Mouse (Mus musculus) myocyte (in vitro differentiated cells): ENCODE results near the gene Kctd11.

Experiments used
- CEBPB ChIP-seq: IDR thresholded peaks from 2 replicates; pipeline ENCODE4 v1.6.1; 2011; ENCODE audit warnings: mild to moderate bottlenecking, moderate library complexity; ENCODE audit not compliant: poor library complexity, insufficient read depth, severe bottlenecking
- E2F4 ChIP-seq: IDR thresholded peaks from one replicate; pipeline ENCODE4 v1.6.1; 2011; ENCODE audit warnings: mild to moderate bottlenecking, control low read depth, moderate library complexity; ENCODE audit not compliant: insufficient read depth
- MAX ChIP-seq: IDR thresholded peaks from one replicate; pipeline ENCODE4 v1.6.1; 2011; ENCODE audit warnings: low read depth, mild to moderate bottlenecking, control low read depth
- MYOD1 ChIP-seq, 3 experiments: IDR thresholded peaks; one replicate each; pipeline ENCODE4 v1.6.1; 2011; ENCODE audit warnings: control low read depth in 2 of 3, low read depth in 2 of 3, mild to moderate bottlenecking in 2 of 3, moderate library complexity in 1 of 3; ENCODE audit not compliant: insufficient read length in 2 of 3, control insufficient read depth in 1 of 3
- MYOG ChIP-seq, 3 experiments: IDR thresholded peaks; one replicate each; pipeline ENCODE4 v1.6.1; 2011; ENCODE audit warnings: control low read depth in 2 of 3, low read depth in 2 of 3, mild to moderate bottlenecking in 2 of 3; ENCODE audit not compliant: insufficient read length in 2 of 3, control insufficient read depth in 1 of 3, insufficient read depth in 1 of 3
- POLR2A ChIP-seq: IDR thresholded peaks from one replicate; pipeline ENCODE4 v1.6.1; 2011; ENCODE audit warnings: low read depth, mild to moderate bottlenecking, control low read depth, moderate library complexity; ENCODE audit not compliant: insufficient read length
- REST ChIP-seq: IDR thresholded peaks from one replicate; pipeline ENCODE4 v1.6.1; 2011; ENCODE audit warnings: mild to moderate bottlenecking, control low read depth, moderate library complexity; ENCODE audit not compliant: insufficient read depth, insufficient read length
- SRF ChIP-seq: IDR thresholded peaks from one replicate; pipeline ENCODE4 v1.6.1; 2011; ENCODE audit warnings: low read depth; ENCODE audit not compliant: control insufficient read depth, insufficient read length
- TCF12 ChIP-seq: IDR thresholded peaks from one replicate; pipeline ENCODE4 v1.6.1; 2011; ENCODE audit warnings: mild to moderate bottlenecking, control low read depth; ENCODE audit not compliant: poor library complexity, insufficient read depth, severe bottlenecking
- TCF3 ChIP-seq: IDR thresholded peaks from one replicate; pipeline ENCODE4 v1.6.1; 2011; ENCODE audit warnings: low read depth, control low read depth; ENCODE audit not compliant: insufficient read length
- USF1 ChIP-seq: IDR thresholded peaks from one replicate; pipeline ENCODE4 v1.6.1; 2011; ENCODE audit warnings: low read depth, mild to moderate bottlenecking, control low read depth, moderate library complexity

DNA sequence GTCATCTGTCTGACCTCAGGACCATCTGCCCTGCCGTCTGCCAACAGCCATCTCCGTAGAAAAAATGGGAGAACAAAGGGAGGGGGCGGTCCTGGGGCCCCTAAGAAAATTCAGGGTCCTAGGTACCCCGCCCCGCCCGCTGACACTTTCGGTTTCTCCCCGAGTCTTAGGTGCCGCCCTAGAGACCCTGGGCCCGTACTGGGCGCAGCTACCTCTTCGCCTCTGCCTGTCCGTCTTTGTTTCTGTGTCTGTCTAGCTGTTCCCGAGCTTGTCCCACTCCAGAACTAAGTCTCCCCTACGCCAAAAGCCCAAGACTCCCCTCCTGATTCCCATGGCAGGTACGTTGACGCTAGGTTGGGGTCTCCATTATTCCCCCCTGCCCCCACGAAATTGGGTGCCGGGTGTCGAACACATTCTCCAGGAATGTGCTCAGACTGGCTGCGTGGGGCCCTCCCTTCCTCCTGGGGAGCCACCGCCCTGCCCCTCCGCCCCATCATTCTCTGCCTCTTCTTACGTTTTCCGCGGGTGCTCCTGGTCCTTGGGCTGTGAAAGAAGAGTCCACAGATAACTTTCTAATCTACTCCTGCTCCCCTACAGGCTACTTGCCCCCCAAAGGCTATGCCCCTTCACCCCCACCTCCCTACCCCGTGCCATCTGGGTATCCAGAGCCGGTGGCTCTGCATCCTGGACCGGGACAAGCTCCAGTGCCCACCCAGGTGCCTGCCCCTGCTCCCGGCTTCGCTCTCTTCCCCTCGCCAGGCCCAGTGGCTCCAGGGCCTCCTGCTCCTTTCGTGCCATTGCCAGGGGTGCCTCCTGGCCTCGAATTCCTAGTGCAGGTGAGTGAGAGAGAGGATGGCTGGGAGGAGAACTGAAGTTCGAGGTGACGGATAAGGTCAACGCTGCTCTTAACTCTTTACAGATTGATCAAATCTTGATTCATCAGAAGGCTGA lies 34.2 kb downstream of the Kctd11 start:
- TF ChIP-seq POLR2A (peak; percentile 21), MAX (no peak), SRF (no peak), TCF12 (no peak), USF1 (no peak), CEBPB (no peak), MYOD1 (IDR thresholded peaks at IDR 0.05; ENCODE audit: control insufficient read depth in 1 of 3, insufficient read length in 2 of 3, low read depth in 2 of 3) (no peak), TCF3 (no peak), E2F4 (no peak), REST (no peak), MYOG (IDR thresholded peaks at IDR 0.05; ENCODE audit: control insufficient read depth in 1 of 3, insufficient read depth in 1 of 3, insufficient read length in 2 of 3, low read depth in 2 of 3) (no peak)
